Mouse (Mus musculus) hindbrain, embryonic 14.5 days (tissue): ENCODE measurements at regions not wholly inside any gene's neighbourhood (a gene's known extent, or its start where the extent isn't known, plus 50 kb on each side); places are given as distances from the start of the nearest gene placed in this dataset.
"Not testable (repeated sequence)": the region's sequence is repeated elsewhere in the genome, so short reads cannot be mapped to it uniquely, and the experiment has no call there.

ENCODE experiments used
- ATAC-seq: fragments of 200-750 bp; cut with Nextera tagmentation; 2 replicates; pipeline ENCODE4 v1.8.0; 2017; ENCODE audit warnings: moderate number of reproducible peaks, mild to moderate bottlenecking, moderate TSS enrichment, moderate library complexity; ENCODE audit not compliant: low FRiP score
- DNase-seq: peaks from one replicate; pipeline ENCODE4 v3.0.0-alpha.2; 2015; ENCODE audit warnings: low spot score
- H3K27ac ChIP-seq: fragments of 300-500 bp; sonication (generic); 2 replicates; pipeline ENCODE4 v1.5.1; 2014; ENCODE audit warnings: mild to moderate bottlenecking, moderate library complexity
- H3K27me3 ChIP-seq: fragments of 300-500 bp; sonication (generic); 2 replicates; pipeline ENCODE4 v1.6.1; 2014; ENCODE audit warnings: mild to moderate bottlenecking, low read length, mixed read lengths; ENCODE audit not compliant: control insufficient read depth, insufficient read depth
- H3K36me3 ChIP-seq: fragments of 300-500 bp; sonication (generic); replicated peaks from 2 replicates; pipeline ENCODE4 v1.6.1; 2014; ENCODE audit not compliant: control insufficient read depth, insufficient read depth
- H3K4me1 ChIP-seq: fragments of 300-500 bp; sonication (generic); replicated peaks from 2 replicates; pipeline ENCODE4 v1.6.1; 2014; ENCODE audit warnings: antibody characterized with exemption, low read length, mixed read lengths; ENCODE audit not compliant: control insufficient read depth, insufficient read depth
- H3K4me2 ChIP-seq: fragments of 300-500 bp; sonication (generic); replicated peaks from 2 replicates; pipeline ENCODE4 v1.6.1; 2014; ENCODE audit warnings: mild to moderate bottlenecking, moderate library complexity
- H3K4me3 ChIP-seq: fragments of 300-500 bp; sonication (generic); replicated peaks from 2 replicates; pipeline ENCODE4 v1.5.1; 2014; ENCODE audit warnings: mild to moderate bottlenecking, low read length
- H3K9ac ChIP-seq: fragments of 300-500 bp; sonication (generic); 2 replicates; pipeline ENCODE4 v1.6.1; 2014
- H3K9me3 ChIP-seq: fragments of 300-500 bp; sonication (generic); 2 replicates; pipeline ENCODE4 v1.6.1; 2016; ENCODE audit warnings: low read length; ENCODE audit not compliant: control insufficient read depth
- WGBS: fragments of 180-500 bp; shearing (Covaris S2); extraction: QIAGEN DNeasy Blood & Tissue Kit; methylation state at CpG from one replicate; pipeline ENCODE4 v1.1.7; 2014; 5-methylcytosine and 5-hydroxymethylcytosine counted together

DNA sequence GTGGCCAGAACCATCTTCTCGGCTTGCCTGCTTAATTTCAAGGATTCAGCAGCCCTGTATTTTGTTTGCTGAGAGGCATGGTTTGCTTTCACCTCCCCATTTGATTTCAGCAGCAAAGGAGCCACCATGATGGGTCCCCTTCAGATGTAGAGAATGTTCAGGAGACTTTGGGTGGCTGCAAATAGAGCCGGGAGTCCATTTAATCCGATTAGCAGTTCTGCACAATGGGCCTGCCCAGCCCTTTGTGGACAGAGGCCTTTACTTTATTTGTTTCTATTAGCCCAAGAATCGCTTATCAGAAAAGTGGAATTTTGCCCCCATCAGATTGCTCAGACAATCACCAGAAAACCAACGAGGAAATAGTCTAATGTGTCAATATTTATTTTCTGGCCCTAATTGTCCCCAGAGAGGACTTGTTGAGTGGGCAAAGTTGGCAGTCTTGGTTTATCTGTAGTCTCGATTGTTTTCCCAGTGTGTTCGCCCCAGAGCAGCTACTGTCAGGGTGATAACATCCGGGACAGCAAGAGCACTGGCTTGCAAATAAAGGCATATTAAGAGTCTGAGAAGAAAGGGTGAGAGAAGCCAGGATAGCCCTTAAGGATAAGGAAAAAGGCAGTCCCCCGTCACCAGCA is 130.6 kb upstream of the Kiz start:
- peaks cover 3% of the 10 kb centered on the region; the same call in 1 of the 2 replicates for H3K27me3 ChIP-seq
- H3K27ac ChIP-seq, result peak overlapping the region; percentile 62
- no peak overlapping the region for H3K4me2 ChIP-seq
- DNase-seq (no peak), ATAC-seq (no peak)
- WGBS, result 45% methylated on average over 9 of the region's 9 CpGs
- peaks cover 42% of the 10 kb centered on the region for H3K4me1 ChIP-seq
- H3K9ac ChIP-seq, result no peak overlapping the region
- no peaks in the 10 kb centered on the region for H3K9me3 ChIP-seq
- H3K36me3 ChIP-seq, result no peaks in the 10 kb centered on the region
- H3K4me3 ChIP-seq, result no peak overlapping the region

- Histone ChIP-seq H3K4me2 (no peak overlapping the region), H3K27ac (no peak overlapping the region), H3K9ac (no peak overlapping the region), H3K36me3 (no peaks in the 10 kb centered on the region), H3K9me3 (no peaks in the 10 kb centered on the region), H3K27me3 (no peaks in the 10 kb centered on the region), H3K4me1 (peaks cover 17% of the 10 kb centered on the region), H3K4me3 (no peak overlapping the region)
- ATAC-seq (no peak), DNase-seq (no peak)
Measured at GRCm38 (mm10) chr2:146728693-146729092, 127.0 kb upstream of the Kiz start.

GRCm38 (mm10) chr2:146731081-146731480 is 124.6 kb upstream of the Kiz start:
- no peak overlapping the region for H3K27ac ChIP-seq

GRCm38 (mm10) chr2:146732891-146733290 is 122.8 kb upstream of the Kiz start:
- not testable (repeated sequence) for H3K36me3 ChIP-seq, H3K4me1 ChIP-seq, H3K9ac ChIP-seq, H3K27me3 ChIP-seq, H3K4me3 ChIP-seq, ATAC-seq, DNase-seq, H3K27ac ChIP-seq, H3K9me3 ChIP-seq, H3K4me2 ChIP-seq
- 100% methylated on average over 2 of the region's 2 CpGs for WGBS

More at GRCm38 (mm10) chr2:146731081-146731480, 124.6 kb upstream of the Kiz start:
- Histone ChIP-seq H3K9ac (no peak overlapping the region), H3K4me2 (no peak overlapping the region), H3K27me3 (no peaks in the 10 kb centered on the region), H3K4me3 (no peak overlapping the region), H3K36me3 (no peaks in the 10 kb centered on the region), H3K4me1 (no peaks in the 10 kb centered on the region), H3K9me3 (no peaks in the 10 kb centered on the region)
- 47% methylated on average over 3 of the region's 3 CpGs for WGBS
- ATAC-seq, result no peak
- no peak for DNase-seq

- peak overlapping the region; percentile 88; the same call in 1 of the 2 replicates for H3K27ac ChIP-seq
- 53% methylated on average over 2 of the region's 2 CpGs for WGBS
Measured at GRCm38 (mm10) chr2:146744396-146744795, 111.3 kb upstream of the Kiz start.

GRCm38 (mm10) chr2:146745012-146745682 is 110.5 kb upstream of the Kiz start:
- Histone ChIP-seq H3K9ac (peak overlapping the region; percentile 53), H3K27ac (peak overlapping the region; percentile 88), H3K4me3 (peak overlapping the region; percentile 27), H3K4me2 (peak overlapping the region; percentile 51), H3K36me3 (no peaks in the 10 kb centered on the region), H3K9me3 (no peaks in the 10 kb centered on the region), H3K27me3 (no peaks in the 10 kb centered on the region), H3K4me1 (peaks cover 17% of the 10 kb centered on the region)
- ATAC-seq, result peak; percentile 13; the same call in 1 of the 2 replicates
- 42% methylated on average over 18 of the region's 18 CpGs for WGBS
- DNase-seq, result no peak

More at GRCm38 (mm10) chr2:146744396-146744795, 111.3 kb upstream of the Kiz start:
- H3K36me3 ChIP-seq, result no peaks in the 10 kb centered on the region
- DNase-seq, result no peak
- no peak overlapping the region for H3K4me3 ChIP-seq
- H3K4me1 ChIP-seq, result peaks cover 17% of the 10 kb centered on the region
- H3K9ac ChIP-seq, result no peak overlapping the region
- no peaks in the 10 kb centered on the region for H3K27me3 ChIP-seq
- no peak overlapping the region for H3K4me2 ChIP-seq
- H3K9me3 ChIP-seq, result no peaks in the 10 kb centered on the region
- no peak for ATAC-seq

DNA sequence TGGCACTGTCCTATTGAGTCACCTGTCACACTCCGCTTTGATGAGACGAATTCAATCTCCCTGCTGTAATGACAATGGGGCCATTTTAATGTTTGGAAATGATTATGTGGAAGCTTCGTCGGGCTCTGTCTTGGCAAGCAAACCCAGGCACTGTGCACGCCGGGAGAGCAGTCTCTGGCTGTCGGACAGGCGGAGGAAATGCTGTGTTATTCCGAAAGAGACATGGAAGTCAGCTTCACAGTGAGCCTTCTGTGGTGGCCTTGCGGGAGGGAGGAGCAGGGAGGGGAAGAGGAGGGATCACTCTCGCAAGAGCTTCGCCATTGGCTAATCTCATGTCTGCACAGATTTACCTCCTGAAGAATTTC is 110.0 kb upstream of the Kiz start:
- peak; percentile 94 for ATAC-seq
- WGBS, result 22% methylated on average over 12 of the region's 12 CpGs
- peaks cover 17% of the 10 kb centered on the region for H3K4me1 ChIP-seq
- peak overlapping the region; percentile 53 for H3K9ac ChIP-seq
- peak; percentile 69 for DNase-seq
- no peaks in the 10 kb centered on the region for H3K9me3 ChIP-seq
- no peaks in the 10 kb centered on the region for H3K36me3 ChIP-seq
- peak overlapping the region; percentile 51 for H3K4me2 ChIP-seq
- no peaks in the 10 kb centered on the region for H3K27me3 ChIP-seq
- peak overlapping the region; percentile 27 for H3K4me3 ChIP-seq
- peak overlapping the region; percentile 88 for H3K27ac ChIP-seq

DNA sequence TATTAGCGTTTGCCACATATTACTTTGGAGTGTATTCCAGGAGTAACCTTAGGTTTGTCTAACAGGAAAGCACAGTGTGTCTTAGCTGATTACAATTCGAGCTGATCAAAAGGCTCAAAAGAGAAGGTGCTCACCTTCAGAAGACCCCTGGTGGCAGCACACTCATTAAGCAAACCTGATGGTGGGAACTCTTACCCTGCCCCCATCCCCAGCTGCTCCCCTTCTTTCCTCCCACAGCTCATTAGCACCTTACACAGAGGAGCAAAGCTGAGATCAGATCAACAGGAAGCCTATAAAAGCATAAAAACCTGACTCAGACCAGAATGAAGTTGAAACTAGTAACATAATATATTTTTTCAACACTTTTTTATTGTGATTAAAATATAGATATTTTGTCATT is 101.7 kb upstream of the Kiz start:
- no peak overlapping the region for H3K4me3 ChIP-seq
- DNase-seq, result no peak
- H3K4me2 ChIP-seq, result no peak overlapping the region
- no peaks in the 10 kb centered on the region for H3K9me3 ChIP-seq
- no peak overlapping the region for H3K9ac ChIP-seq
- no peak for ATAC-seq
- H3K27me3 ChIP-seq, result no peaks in the 10 kb centered on the region
- 56% methylated on average over 2 of the region's 2 CpGs for WGBS
- no peaks in the 10 kb centered on the region for H3K4me1 ChIP-seq
- H3K36me3 ChIP-seq, result no peaks in the 10 kb centered on the region
- H3K27ac ChIP-seq, result no peak overlapping the region

DNA sequence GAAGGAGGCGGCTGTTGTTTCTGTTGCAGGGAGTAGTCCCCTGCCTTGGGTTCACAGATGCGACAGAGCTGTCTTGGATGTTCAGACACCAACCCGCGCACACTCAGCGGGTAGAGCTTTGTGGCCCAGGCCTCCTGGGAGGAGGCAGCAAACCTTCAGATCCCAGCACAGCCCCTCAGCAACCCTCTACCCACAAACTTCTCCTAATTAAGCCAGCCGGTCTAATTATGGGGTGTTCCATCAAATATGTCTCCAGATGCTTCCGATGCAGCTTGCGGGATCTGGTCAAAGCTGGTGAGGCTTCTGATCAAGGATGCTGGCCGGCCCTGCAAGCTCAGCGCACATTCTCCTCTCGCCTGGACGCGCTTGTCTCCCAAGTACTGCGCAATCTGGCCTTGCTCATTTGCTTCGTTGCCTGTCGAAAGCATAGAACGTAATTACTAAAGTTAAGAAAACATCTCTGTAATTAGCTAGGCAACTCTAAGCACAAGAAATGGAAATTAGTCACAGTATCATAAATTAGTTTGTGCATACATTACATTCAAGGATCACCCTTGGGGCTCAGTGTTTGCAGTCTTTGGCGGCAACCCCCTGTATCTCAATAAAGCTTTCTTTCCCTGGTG is 92.0 kb upstream of the Kiz start:
- Histone ChIP-seq H3K27ac (peak overlapping the region; percentile 9), H3K4me3 (no peak overlapping the region), H3K9me3 (no peaks in the 10 kb centered on the region), H3K9ac (no peak overlapping the region), H3K27me3 (no peaks in the 10 kb centered on the region), H3K36me3 (no peaks in the 10 kb centered on the region), H3K4me2 (peak overlapping the region; percentile 16; the same call in 1 of the 2 replicates), H3K4me1 (peaks cover 27% of the 10 kb centered on the region)
- peak; percentile 58 for ATAC-seq
- WGBS, result 32% methylated on average over 18 of the region's 18 CpGs
- DNase-seq, result no peak
